Mouse (Mus musculus) limb, embryonic 14.5 days (tissue): ENCODE results near the gene Fam131c. TPM values are rescaled to one million over a fixed set of nuclear protein-coding genes. Genes with fewer than 3 reads are reported as not detected.
A peak's percentile ranks its signal among the peaks of the same experiment; 100 is the strongest.

Source experiments
- ATAC-seq: fragments of 200-750 bp; cut with Nextera tagmentation; 2 replicates; pipeline ENCODE4 v1.8.0; 2017; ENCODE audit warnings: low read depth, moderate number of reproducible peaks, moderate TSS enrichment; ENCODE audit not compliant: low FRiP score
- DNase-seq: peaks from one replicate; pipeline ENCODE4 v3.0.0-alpha.2; 2015; ENCODE audit warnings: low spot score
- H3K27ac ChIP-seq: fragments of 300-500 bp; sonication (generic); replicated peaks from 2 replicates; pipeline ENCODE4 v1.5.1; 2014; ENCODE audit warnings: low read depth, mild to moderate bottlenecking, low read length, moderate library complexity, mixed read lengths
- H3K27me3 ChIP-seq: fragments of 300-500 bp; sonication (generic); 2 replicates; pipeline ENCODE4 v1.6.1; 2014; ENCODE audit warnings: low read length, mixed read lengths; ENCODE audit not compliant: control insufficient read depth, insufficient read depth
- H3K36me3 ChIP-seq: fragments of 300-500 bp; sonication (generic); 2 replicates; pipeline ENCODE4 v1.6.1; 2014; ENCODE audit warnings: mild to moderate bottlenecking, low read length, moderate library complexity, mixed read lengths; ENCODE audit not compliant: control insufficient read depth, insufficient read depth
- H3K4me1 ChIP-seq: fragments of 300-500 bp; sonication (generic); 2 replicates; pipeline ENCODE4 v1.6.1; 2014; ENCODE audit warnings: antibody characterized with exemption, low read length, mixed read lengths; ENCODE audit not compliant: control insufficient read depth, insufficient read depth
- H3K4me2 ChIP-seq: fragments of 300-500 bp; sonication (generic); replicated peaks from 2 replicates; pipeline ENCODE4 v1.6.1; 2014; ENCODE audit warnings: low read depth, mild to moderate bottlenecking, low read length, moderate library complexity; ENCODE audit not compliant: severe bottlenecking
- H3K4me3 ChIP-seq: fragments of 300-500 bp; sonication (generic); replicated peaks from 2 replicates; pipeline ENCODE4 v1.5.1; 2014; ENCODE audit warnings: low read length
- H3K9ac ChIP-seq: fragments of 300-500 bp; sonication (generic); 2 replicates; pipeline ENCODE4 v1.6.1; 2014; ENCODE audit warnings: mild to moderate bottlenecking, low read depth, low read length, moderate library complexity; ENCODE audit not compliant: severe bottlenecking
- H3K9me3 ChIP-seq: fragments of 300-500 bp; sonication (generic); 2 replicates; pipeline ENCODE4 v1.6.1; 2016; ENCODE audit warnings: low read length; ENCODE audit not compliant: control insufficient read depth
- POLR2A ChIP-seq: fragments of 200-500 bp; IDR thresholded peaks from 2 replicates; pipeline ENCODE4 v1.8.0; 2012; ENCODE audit warnings: inconsistent platforms, mild to moderate bottlenecking, moderate library complexity, borderline replicate concordance; ENCODE audit not compliant: insufficient read depth, insufficient read length; ENCODE audit errors: extremely low read depth
- whole genome bisulfite sequencing: fragments of 180-500 bp; shearing (Covaris S2); extraction: QIAGEN DNeasy Blood & Tissue Kit; methylation state at CpG from one replicate; pipeline ENCODE4 v1.1.7; 2014; 5-methylcytosine and 5-hydroxymethylcytosine counted together
- polyA plus RNA-seq, 2 experiments: library from polyadenylated mRNA; depleted of rRNA in 1 of 2; stranded (reverse) in 1 of 2; unstranded in 1 of 2; fragments of >200 nt; fragmentation: Nextera tagmentation in 1 of 2; extraction: Ambion mirVana in 1 of 2; gene quantifications; 2 replicates each; pipeline versions ENCODE4 v1.2.1 to v1.2.3; 2012 to 2014

Gene Fam131c
- polyA plus RNA-seq, 2 experiments: 1.2 to 1.6 TPM

DNA sequence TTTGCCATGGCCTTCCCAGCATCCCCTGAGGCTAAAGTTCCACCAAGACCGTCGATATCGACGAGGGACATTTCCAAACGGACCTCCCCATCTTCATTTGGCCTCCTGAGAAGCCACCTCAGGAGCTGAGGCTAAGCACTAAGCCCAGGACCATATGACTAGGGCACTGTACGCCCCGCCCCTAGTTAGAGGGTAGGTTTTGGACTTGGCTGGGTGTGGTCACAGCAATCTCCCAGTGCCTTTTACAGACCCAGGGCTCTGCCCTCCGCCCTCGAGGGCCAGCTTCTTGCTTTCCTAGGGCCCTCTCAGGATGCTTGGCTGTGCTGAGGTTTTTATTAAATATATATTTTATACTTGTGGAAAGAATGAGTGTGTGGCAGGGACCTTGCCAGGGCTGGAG is 39.3 kb upstream of the Fam131c start:
- H3K36me3 ChIP-seq: no peaks in the 10 kb centered on the region
- DNase-seq (no peak), ATAC-seq (no peak; the same call in 1 of the 2 replicates)
- H3K4me3 ChIP-seq: no peak overlapping the region
- 0 out of 2 replicates have a peak overlapping the region, but pooled peaks have one; percentile 13 for H3K27ac ChIP-seq
- H3K9ac ChIP-seq: peak overlapping the region; percentile 21; the same call in 1 of the 2 replicates
- H3K4me1 ChIP-seq: peaks cover 40% of the 10 kb centered on the region
- no peaks in the 10 kb centered on the region for H3K27me3 ChIP-seq
- no peak for TF ChIP-seq POLR2A
- no peak overlapping the region for H3K4me2 ChIP-seq
- no peaks in the 10 kb centered on the region for H3K9me3 ChIP-seq
- WGBS: 75% methylated on average over 9 of the region's 9 CpGs

GRCm38 (mm10) chr4:141329968-141330367 is 38.1 kb upstream of the Fam131c start:
- DNase-seq: no peak
- no peak overlapping the region for H3K4me2 ChIP-seq
- H3K9ac ChIP-seq: no peak overlapping the region
- H3K36me3 ChIP-seq: no peaks in the 10 kb centered on the region
- 56% methylated on average over 12 of the region's 12 CpGs for WGBS
- no peak for TF ChIP-seq POLR2A
- no peaks in the 10 kb centered on the region for H3K27me3 ChIP-seq
- no peak overlapping the region for H3K4me3 ChIP-seq
- no peak for ATAC-seq
- no peaks in the 10 kb centered on the region for H3K9me3 ChIP-seq
- H3K4me1 ChIP-seq: peaks cover 48% of the 10 kb centered on the region
- no peak overlapping the region for H3K27ac ChIP-seq

DNA sequence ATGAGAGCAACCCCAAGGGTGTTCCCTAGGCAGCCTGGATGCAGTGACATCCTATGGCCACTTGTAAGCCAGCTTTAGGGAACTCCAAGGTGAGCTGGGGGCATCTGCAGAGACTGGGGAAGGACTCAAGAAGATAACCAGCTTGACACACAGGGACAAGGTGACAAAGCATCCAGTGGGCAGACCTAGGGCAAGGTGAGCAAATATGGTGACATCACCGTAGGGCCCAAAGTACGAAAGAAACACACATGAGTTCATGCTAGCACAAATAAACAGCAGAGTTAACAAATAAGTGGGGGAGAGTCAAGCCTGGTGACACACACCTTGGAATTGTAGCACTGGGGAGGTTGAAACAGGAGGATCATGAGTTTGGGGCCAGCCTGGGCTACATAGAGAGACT is 36.6 kb upstream of the Fam131c start:
- H3K4me1 ChIP-seq: peaks cover 49% of the 10 kb centered on the region
- no peaks in the 10 kb centered on the region for H3K27me3 ChIP-seq
- no peak for ATAC-seq
- H3K4me2 ChIP-seq: no peak overlapping the region
- no peaks in the 10 kb centered on the region for H3K36me3 ChIP-seq
- no peak overlapping the region for H3K4me3 ChIP-seq
- no peaks in the 10 kb centered on the region for H3K9me3 ChIP-seq
- no peak overlapping the region for H3K9ac ChIP-seq
- no peak for DNase-seq
- no peak for TF ChIP-seq POLR2A
- WGBS: 97% methylated on average over 2 of the region's 2 CpGs
- H3K27ac ChIP-seq: no peak overlapping the region

DNA sequence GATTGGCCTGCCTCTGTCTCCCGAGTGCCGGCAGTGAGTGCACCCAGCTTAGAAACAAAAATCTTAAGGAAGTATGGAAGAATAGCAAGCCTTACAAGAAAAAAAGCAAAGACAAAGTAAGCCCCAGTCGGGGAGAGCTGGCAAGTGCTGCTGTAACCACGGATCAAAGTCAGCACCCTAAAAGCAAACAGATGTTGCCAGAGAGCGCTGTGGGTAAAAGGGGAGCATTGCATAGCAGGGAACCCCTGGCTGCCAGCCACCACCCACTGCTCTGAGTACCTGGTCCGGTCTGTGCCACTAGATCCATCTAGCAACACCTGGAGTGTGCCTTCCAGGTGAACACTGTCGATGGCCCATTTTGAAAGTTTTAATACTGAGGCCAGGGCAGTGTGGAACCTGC is 35.8 kb upstream of the Fam131c start:
- no peak for TF ChIP-seq POLR2A
- no peak overlapping the region for H3K4me3 ChIP-seq
- H3K36me3 ChIP-seq: no peaks in the 10 kb centered on the region
- no peak overlapping the region for H3K9ac ChIP-seq
- DNase-seq (no peak), ATAC-seq (no peak)
- no peak overlapping the region for H3K27ac ChIP-seq
- 50% methylated on average over 7 of the region's 7 CpGs for WGBS
- no peaks in the 10 kb centered on the region for H3K27me3 ChIP-seq
- H3K4me1 ChIP-seq: peaks cover 42% of the 10 kb centered on the region
- H3K4me2 ChIP-seq: no peak overlapping the region
- H3K9me3 ChIP-seq: no peaks in the 10 kb centered on the region

GRCm38 (mm10) chr4:141334695-141335094 is 33.3 kb upstream of the Fam131c start:
- H3K4me2 ChIP-seq: no peak overlapping the region
- DNase-seq (no peak), ATAC-seq (no peak)
- H3K4me3 ChIP-seq: no peak overlapping the region
- no peak for TF ChIP-seq POLR2A
- H3K27me3 ChIP-seq: no peaks in the 10 kb centered on the region
- H3K9me3 ChIP-seq: no peaks in the 10 kb centered on the region
- H3K27ac ChIP-seq: peak overlapping the region; percentile 55; the same call in 1 of the 2 replicates
- H3K9ac ChIP-seq: peak overlapping the region; percentile 38; the same call in 1 of the 2 replicates
- peaks cover 44% of the 10 kb centered on the region for H3K4me1 ChIP-seq
- WGBS: 55% methylated on average over 5 of the region's 5 CpGs
- no peaks in the 10 kb centered on the region for H3K36me3 ChIP-seq
